Mouse (Mus musculus) bone marrow, adult 2 months (tissue): ENCODE data around the gene Gnai3. TPM values are rescaled to one million over a fixed set of nuclear protein-coding genes. Genes with fewer than 3 reads are reported as not detected.

Experiments used
- H3K27ac ChIP-seq: fragments of 200-500 bp; 2 replicates; pipeline ENCODE4 v1.5.1; 2012; ENCODE audit warnings: low read depth, mild to moderate bottlenecking, control low read depth, inconsistent platforms, low read length; ENCODE audit not compliant: control insufficient read depth, poor library complexity, insufficient read depth
- H3K4me1 ChIP-seq: fragments of 200-500 bp; 2 replicates; pipeline ENCODE4 v1.6.1; 2011; ENCODE audit warnings: low read length; ENCODE audit not compliant: control insufficient read depth, insufficient read depth
- H3K4me3 ChIP-seq: fragments of 200-500 bp; replicated peaks from 2 replicates; pipeline ENCODE3; 2011; ENCODE audit warnings: mild to moderate bottlenecking, low read depth, low read length, control low read depth; ENCODE audit not compliant: control insufficient read depth
- CTCF ChIP-seq: fragments of 200-500 bp; IDR thresholded peaks from 2 replicates; pipeline ENCODE4 v1.5.1; 2011; ENCODE audit warnings: low read length, control low read depth; ENCODE audit not compliant: control insufficient read depth, insufficient read depth
- POLR2A ChIP-seq: fragments of 200-500 bp; IDR thresholded peaks from 2 replicates; pipeline ENCODE4 v1.6.1; 2011; ENCODE audit warnings: low read depth, mild to moderate bottlenecking, control low read depth, low read length, borderline replicate concordance; ENCODE audit not compliant: control insufficient read depth
- WGBS: fragments of 180-500 bp; shearing (Covaris S2); methylation state at CpG from one replicate; pipeline ENCODE4 v1.1.7; 2018; 5-methylcytosine and 5-hydroxymethylcytosine counted together
- polyA plus RNA-seq: library from polyadenylated mRNA; stranded (reverse); fragments of >200 nt; gene quantifications from 2 replicates; pipeline ENCODE4 v1.2.4, GENCODE M21; 2011; ENCODE audit warnings: low replicate concordance; ENCODE audit not compliant: missing spikeins, insufficient read depth, insufficient read length

Gnai3 gene
- polyA plus RNA-seq, 1 experiment = 27.5 TPM

DNA sequence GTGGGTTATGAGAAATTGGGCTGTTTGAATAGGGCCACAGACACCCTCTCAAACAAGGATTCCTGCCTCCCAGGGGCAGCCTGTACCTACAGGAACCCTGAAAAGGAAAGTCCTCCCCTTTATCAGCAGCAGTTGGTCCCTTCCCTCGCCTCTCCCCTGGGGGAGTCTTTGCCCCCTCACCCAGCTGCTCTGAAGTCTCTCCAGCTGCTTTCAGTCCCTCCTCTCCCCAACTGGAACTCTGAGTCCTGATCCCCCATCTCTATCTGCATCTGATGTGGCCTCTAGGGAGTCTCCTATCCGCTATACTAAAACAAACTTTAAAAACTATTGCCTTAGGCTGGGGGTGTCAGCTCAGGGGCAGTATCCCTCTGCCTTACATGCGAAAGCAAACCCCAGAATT, 58.6 kb downstream of the Gnai3 start:
- Histone ChIP-seq H3K4me3 (no peak overlapping the region), H3K4me1 (peaks cover 10% of the 10 kb centered on the region), H3K27ac (no peak overlapping the region)
- WGBS = 60% methylated on average over 3 of the region's 3 CpGs
- TF ChIP-seq POLR2A = no peak
- TF ChIP-seq CTCF = no peak

DNA sequence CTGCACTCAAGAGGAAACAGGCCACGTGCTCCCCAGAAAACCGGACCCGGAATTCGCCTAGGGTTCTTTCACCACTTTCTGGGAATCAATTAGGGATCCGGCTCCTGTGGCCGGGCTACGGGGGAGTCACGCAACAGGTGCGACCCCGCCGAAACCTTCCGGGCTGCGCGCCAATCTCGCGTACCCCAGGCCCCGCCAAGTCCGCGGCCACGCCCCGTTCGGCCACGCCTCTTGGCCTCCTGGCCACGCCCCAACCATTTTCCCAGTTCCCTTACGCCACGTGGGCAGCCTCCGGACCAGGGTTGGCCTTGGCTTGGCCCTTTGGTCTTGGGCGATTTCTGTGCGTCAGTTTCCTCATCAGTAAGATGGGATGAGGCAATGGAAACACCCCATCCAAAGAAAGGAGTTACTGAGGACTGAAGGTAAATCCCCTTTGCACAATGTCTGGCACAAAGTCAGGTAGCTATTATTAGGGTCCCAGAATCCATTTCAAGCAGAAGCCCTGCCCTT, 59.4 kb downstream of the Gnai3 start, which contains the start of gene Ampd2:
Gene Ampd2, minus strand, starts transcription at position 182 of the 510 bp plus-strand sequence.
- Histone ChIP-seq H3K4me3 (peak within 1 kb of the TSS; percentile 81), H3K27ac (peak within 1 kb of the TSS; percentile 42), H3K4me1 (peaks cover 10% of the 10 kb centered on the region)
- TF ChIP-seq POLR2A (no peak; the same call in 1 of the 2 replicates), CTCF (no peak)
- under 1% methylated on average over 29 of the region's 29 CpGs for WGBS

DNA sequence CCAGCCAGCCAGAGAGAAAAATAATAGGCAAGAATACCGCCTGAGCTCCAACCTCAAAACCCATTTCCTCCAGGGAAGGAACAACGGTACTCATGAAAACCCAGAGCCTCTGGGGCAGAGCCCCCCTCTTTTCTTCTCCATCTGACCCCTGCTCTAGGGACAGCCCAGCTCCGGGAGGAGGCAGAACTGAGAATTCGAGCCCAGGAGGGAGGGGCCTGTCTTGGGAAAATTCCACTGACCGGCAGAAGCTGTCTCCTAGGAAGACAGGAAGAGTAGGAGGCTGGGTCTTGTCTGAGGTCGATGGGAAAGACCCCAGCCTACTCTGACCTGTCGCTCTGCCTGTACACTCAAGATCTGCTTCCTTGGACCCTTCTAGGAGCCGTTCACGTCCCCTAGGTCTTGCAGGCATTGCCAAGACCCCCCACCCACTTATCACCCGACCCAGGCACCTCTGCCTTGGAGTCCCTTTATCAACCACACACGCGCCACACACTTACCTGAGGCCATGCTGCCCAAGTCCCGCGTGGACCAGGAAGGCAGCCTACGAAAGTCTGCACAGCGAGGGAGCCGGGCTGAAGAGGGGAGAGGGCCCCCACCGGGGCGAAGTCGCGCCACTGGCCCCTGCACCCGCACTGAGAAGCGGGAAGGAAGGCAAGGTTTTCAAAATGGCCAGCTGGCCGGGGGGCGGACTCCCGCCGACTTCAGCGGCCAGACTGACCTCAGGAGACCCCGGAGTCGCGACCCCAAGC, 60.1 kb downstream of the Gnai3 start:
- Histone ChIP-seq H3K27ac (peak overlapping the region; percentile 42), H3K4me3 (peak overlapping the region; percentile 81), H3K4me1 (peaks cover 10% of the 10 kb centered on the region)
- TF ChIP-seq POLR2A (no peak), CTCF (no peak)
- WGBS = under 1% methylated on average over 31 of the region's 31 CpGs

DNA sequence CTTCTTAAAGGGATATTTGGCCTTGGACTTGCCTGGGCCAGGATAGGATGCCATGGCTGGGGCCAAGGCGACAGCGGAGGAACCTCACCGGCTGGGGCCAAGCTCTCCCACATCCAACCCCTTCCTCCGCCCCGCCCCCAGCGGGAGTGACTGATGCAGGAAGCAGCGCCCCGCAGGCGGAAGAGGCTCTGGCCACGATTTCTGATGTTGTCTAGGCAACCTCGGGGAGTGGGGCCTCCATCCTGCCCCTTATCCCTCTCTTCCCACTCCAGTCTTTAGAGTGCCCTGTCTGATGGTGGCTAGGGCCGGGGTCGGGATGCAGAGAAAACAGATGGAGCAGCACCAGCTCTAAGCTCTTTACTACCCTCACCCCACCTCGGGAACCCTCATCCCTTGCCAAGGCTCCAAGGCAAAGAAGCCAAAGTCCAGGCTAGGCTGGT, 60.6 kb downstream of the Gnai3 start:
- H3K4me3 ChIP-seq = peak overlapping the region; percentile 81
- WGBS = 1% methylated on average over 14 of the region's 14 CpGs
- peak overlapping the region; percentile 48 for H3K27ac ChIP-seq
- peak; percentile 58; the same call in 1 of the 2 replicates for TF ChIP-seq POLR2A
- TF ChIP-seq CTCF = no peak
- peaks cover 10% of the 10 kb centered on the region for H3K4me1 ChIP-seq

DNA sequence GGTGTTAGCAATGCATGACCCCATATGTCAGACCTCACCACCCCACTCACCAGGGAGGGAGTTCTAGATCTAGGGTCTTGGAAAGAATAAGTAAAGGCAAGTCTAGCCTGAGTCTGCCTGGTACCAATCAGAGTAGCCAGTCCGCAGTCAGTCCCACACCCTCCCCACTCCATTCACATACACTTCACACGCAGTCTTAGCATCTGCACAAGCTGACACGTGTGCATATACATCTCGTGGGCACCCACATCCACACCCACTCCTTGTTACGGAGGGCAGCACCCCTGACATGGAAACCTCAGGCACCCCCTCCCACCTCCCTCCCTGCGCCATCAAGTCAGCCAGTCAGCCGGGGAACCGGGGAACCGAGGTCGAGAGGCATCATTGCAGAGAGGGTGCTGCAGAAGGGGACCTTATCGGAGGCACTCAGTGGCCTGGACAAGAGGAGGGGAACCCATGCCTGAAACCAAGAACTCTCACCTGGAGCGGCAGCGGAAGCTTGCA, 61.1 kb downstream of the Gnai3 start:
- TF ChIP-seq CTCF = no peak
- TF ChIP-seq POLR2A = no peak
- Histone ChIP-seq H3K4me1 (peaks cover 10% of the 10 kb centered on the region), H3K4me3 (peak overlapping the region; percentile 81), H3K27ac (peak overlapping the region; percentile 48)
- WGBS = 4% methylated on average over 13 of the region's 13 CpGs

DNA sequence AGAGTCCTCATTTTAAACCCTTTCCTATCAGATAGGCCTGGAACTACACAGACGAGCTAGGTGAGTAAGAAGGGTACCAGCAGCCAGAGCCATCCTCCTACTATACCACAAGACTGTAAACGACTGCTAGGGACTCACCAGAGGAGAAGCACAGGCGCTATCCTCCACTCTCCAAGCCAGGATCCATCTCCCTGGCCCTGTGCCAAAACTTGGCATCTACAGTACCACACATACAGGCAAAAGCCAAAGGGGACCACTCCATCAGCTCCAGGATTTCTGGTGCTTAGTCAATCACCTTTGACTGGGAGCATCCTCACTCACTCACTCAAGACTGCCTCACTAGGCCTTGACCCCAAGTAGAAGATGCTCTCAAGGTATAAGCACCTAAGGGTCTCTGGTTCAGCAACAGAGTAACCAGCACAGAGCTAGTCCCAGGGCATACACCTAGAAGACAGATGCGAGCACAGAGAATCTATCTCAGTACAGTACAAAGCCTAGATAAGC, 62.0 kb downstream of the Gnai3 start:
- Histone ChIP-seq H3K27ac (no peak overlapping the region), H3K4me1 (peaks cover 10% of the 10 kb centered on the region), H3K4me3 (no peak overlapping the region)
- TF ChIP-seq CTCF = no peak
- TF ChIP-seq POLR2A = no peak
- 60% methylated on average over 4 of the region's 4 CpGs for WGBS

DNA sequence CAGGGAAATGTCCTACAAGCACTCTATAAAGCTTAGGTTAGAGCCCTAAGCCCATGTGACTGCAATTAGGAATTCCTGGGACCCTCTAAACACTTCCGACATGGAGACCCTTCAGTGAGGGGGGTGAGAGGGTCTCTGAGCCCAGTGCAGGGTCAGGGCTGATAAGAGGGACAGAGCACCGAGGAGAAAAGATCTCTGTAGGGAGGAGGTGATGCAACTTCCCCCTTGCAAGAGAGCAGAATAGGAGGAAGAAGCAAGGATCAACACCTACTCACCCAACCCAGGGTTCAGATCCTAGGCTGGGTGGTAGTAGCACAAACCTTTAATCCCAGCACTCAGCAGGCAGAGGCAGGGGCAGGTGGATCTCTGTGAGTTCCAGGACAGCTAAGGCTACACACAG, 62.8 kb downstream of the Gnai3 start:
- no peak for TF ChIP-seq POLR2A
- TF ChIP-seq CTCF = no peak
- peak overlapping the region; percentile 29 for H3K4me3 ChIP-seq
- peaks cover 10% of the 10 kb centered on the region for H3K4me1 ChIP-seq
- H3K27ac ChIP-seq = no peak overlapping the region
- WGBS = 12% methylated on average over 2 of the region's 2 CpGs

DNA sequence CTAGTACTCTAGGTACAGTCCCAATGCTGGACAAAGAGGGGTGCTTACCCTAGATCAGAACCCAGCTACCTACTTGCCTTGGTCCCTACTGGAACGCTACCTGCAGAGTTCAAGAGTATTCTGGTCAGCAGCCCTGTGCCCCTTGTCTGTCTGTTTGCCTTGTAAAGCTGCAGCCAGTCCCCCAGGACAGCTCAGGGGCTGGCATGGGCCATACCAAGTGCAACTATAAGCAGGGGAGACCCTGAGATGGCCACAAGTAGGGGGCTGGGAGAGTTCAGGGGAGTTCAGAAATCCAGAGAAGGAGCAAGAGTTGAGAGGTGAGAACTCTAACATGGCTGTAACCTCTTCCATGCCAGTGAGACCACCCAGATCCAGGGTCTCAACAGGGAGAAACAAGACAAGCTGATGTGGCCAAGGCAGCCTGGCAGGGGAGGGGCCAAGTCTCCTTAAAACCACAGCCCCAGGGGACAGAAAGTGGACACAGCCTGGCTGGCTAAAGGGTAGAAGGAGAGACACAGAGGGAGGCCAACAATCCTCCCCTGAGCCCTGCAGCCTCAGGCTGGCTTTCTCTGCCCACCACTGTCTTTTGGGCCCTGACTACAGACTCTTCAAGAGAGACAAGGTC, 63.6 kb downstream of the Gnai3 start:
- no peak overlapping the region for H3K4me3 ChIP-seq
- H3K27ac ChIP-seq = no peak overlapping the region
- 90% methylated on average over 1 of the region's 1 CpGs for WGBS
- peaks cover 10% of the 10 kb centered on the region for H3K4me1 ChIP-seq
- TF ChIP-seq CTCF (no peak), POLR2A (no peak)
